Mouse (Mus musculus) hindbrain, embryonic 15.5 days (tissue): ENCODE results near the gene Calr3. TPM values are rescaled to one million over a fixed set of nuclear protein-coding genes. Genes with fewer than 3 reads are reported as not detected.

ENCODE experiments used
- ATAC-seq: fragments of 200-750 bp; cut with Nextera tagmentation; 2 replicates; pipeline ENCODE4 v1.8.0; 2017; ENCODE audit warnings: low read depth, moderate number of reproducible peaks, moderate TSS enrichment; ENCODE audit not compliant: low FRiP score
- H3K27ac ChIP-seq: fragments of 300-500 bp; sonication (generic); replicated peaks from 2 replicates; pipeline ENCODE4 v1.5.1; 2015; ENCODE audit warnings: mild to moderate bottlenecking, inconsistent platforms
- H3K27me3 ChIP-seq: fragments of 300-500 bp; sonication (generic); 2 replicates; pipeline ENCODE4 v1.6.1; 2015; ENCODE audit warnings: control low read depth, inconsistent platforms
- H3K36me3 ChIP-seq: fragments of 300-500 bp; sonication (generic); 2 replicates; pipeline ENCODE4 v1.6.1; 2015; ENCODE audit warnings: control low read depth, inconsistent platforms
- H3K4me1 ChIP-seq: fragments of 300-500 bp; sonication (generic); replicated peaks from 2 replicates; pipeline ENCODE4 v1.6.1; 2015; ENCODE audit warnings: control low read depth, inconsistent platforms
- H3K4me2 ChIP-seq: fragments of 300-500 bp; sonication (generic); 2 replicates; pipeline ENCODE4 v1.6.1; 2015; ENCODE audit warnings: moderate library complexity, mild to moderate bottlenecking, inconsistent platforms
- H3K4me3 ChIP-seq: fragments of 300-500 bp; sonication (generic); 2 replicates; pipeline ENCODE4 v1.5.1; 2015; ENCODE audit warnings: mild to moderate bottlenecking, inconsistent platforms
- H3K9ac ChIP-seq: fragments of 300-500 bp; sonication (generic); 2 replicates; pipeline ENCODE4 v1.6.1; 2015; ENCODE audit warnings: inconsistent platforms
- H3K9me3 ChIP-seq: fragments of 300-500 bp; sonication (generic); 2 replicates; pipeline ENCODE4 v1.6.1; 2016; ENCODE audit warnings: control low read depth, inconsistent platforms
- WGBS: fragments of 180-500 bp; shearing (Covaris S2); methylation state at CpG from one replicate; pipeline ENCODE4 v1.1.7; 2015; 5-methylcytosine and 5-hydroxymethylcytosine counted together
- polyA plus RNA-seq: library from polyadenylated mRNA; unstranded; fragments of >200 nt; fragmentation: Nextera tagmentation; extraction: Ambion mirVana; gene quantifications from 2 replicates; pipeline ENCODE4 v1.2.1, GENCODE M21; 2015

The Calr3 gene
- polyA plus RNA-seq: 0.85 and 1.5 TPM in 2 replicates

- Histone ChIP-seq H3K27ac (peak within 1 kb of the TSS; percentile 70), H3K9ac (peak within 1 kb of the TSS; percentile 54), H3K4me2 (peak within 1 kb of the TSS; percentile 74), H3K36me3 (no peaks in the 10 kb centered on the region), H3K9me3 (no peaks in the 10 kb centered on the region), H3K27me3 (no peaks in the 10 kb centered on the region), H3K4me3 (peak within 1 kb of the TSS; percentile 43), H3K4me1 (peaks cover 37% of the 10 kb centered on the region)
- ATAC-seq: peak; percentile 99
- 5% methylated on average over 34 of the region's 34 CpGs for WGBS
Observed at GRCm38 (mm10) chr8:72443338-72443993, at the start of gene Calr3, which contains the start of gene 1700030K09Rik. Gene Calr3 (minus strand): TSS chr8:72443870. Gene 1700030K09Rik (plus strand): TSS chr8:72443880.

GRCm38 (mm10) chr8:72493381-72493780 lies 49.7 kb upstream of the Calr3 start:
- Histone ChIP-seq H3K27me3 (no peaks in the 10 kb centered on the region), H3K4me3 (peak overlapping the region; percentile 88), H3K27ac (peak overlapping the region; percentile 81), H3K9ac (peak overlapping the region; percentile 52), H3K36me3 (peaks cover 23% of the 10 kb centered on the region), H3K4me1 (peaks cover 34% of the 10 kb centered on the region), H3K9me3 (no peaks in the 10 kb centered on the region), H3K4me2 (peak overlapping the region; percentile 76)
- ATAC-seq: no peak
- WGBS: 18% methylated on average over 8 of the region's 8 CpGs

GRCm38 (mm10) chr8:72492622-72493081 lies 49.0 kb upstream of the Calr3 start:
- WGBS: under 1% methylated on average over 56 of the region's 56 CpGs
- ATAC-seq: peak; percentile 96

GRCm38 (mm10) chr8:72491680-72492621 lies 48.3 kb upstream of the Calr3 start, which contains the start of gene Slc35e1:
Gene Slc35e1 (minus strand): TSS chr8:72492614.
- 1% methylated on average over 56 of the region's 98 CpGs for WGBS
- peak; percentile 74 for ATAC-seq
- H3K27me3 ChIP-seq: no peaks in the 10 kb centered on the region
- peak within 1 kb of the TSS; percentile 81 for H3K27ac ChIP-seq
- H3K9me3 ChIP-seq: no peaks in the 10 kb centered on the region
- peaks cover 34% of the 10 kb centered on the region for H3K4me1 ChIP-seq
- peak within 1 kb of the TSS; percentile 95 for H3K4me2 ChIP-seq
- H3K9ac ChIP-seq: peak within 1 kb of the TSS; percentile 85
- H3K4me3 ChIP-seq: peak within 1 kb of the TSS; percentile 88
- peaks cover 26% of the 10 kb centered on the region for H3K36me3 ChIP-seq

More at GRCm38 (mm10) chr8:72492622-72493081, 49.0 kb upstream of the Calr3 start:
- Histone ChIP-seq H3K4me3 (peak overlapping the region; percentile 88), H3K4me2 (peak overlapping the region; percentile 95), H3K27me3 (no peaks in the 10 kb centered on the region), H3K4me1 (peaks cover 34% of the 10 kb centered on the region), H3K27ac (peak overlapping the region; percentile 81), H3K36me3 (peaks cover 27% of the 10 kb centered on the region), H3K9ac (peak overlapping the region; percentile 85), H3K9me3 (no peaks in the 10 kb centered on the region)

GRCm38 (mm10) chr8:72491017-72491416 lies 47.3 kb upstream of the Calr3 start:
- Histone ChIP-seq H3K4me2 (peak overlapping the region; percentile 95), H3K27me3 (no peaks in the 10 kb centered on the region), H3K9ac (peak overlapping the region; percentile 85; the same call in 1 of the 2 replicates), H3K4me3 (peak overlapping the region; percentile 88), H3K27ac (no peak overlapping the region), H3K4me1 (peaks cover 34% of the 10 kb centered on the region), H3K9me3 (no peaks in the 10 kb centered on the region), H3K36me3 (peaks cover 17% of the 10 kb centered on the region)
- WGBS: 94% methylated on average over 2 of the region's 2 CpGs
- no peak for ATAC-seq

GRCm38 (mm10) chr8:72487014-72487413 lies 43.3 kb upstream of the Calr3 start:
- H3K36me3 ChIP-seq: peaks cover 21% of the 10 kb centered on the region
- no peak for ATAC-seq
- no peak overlapping the region for H3K4me3 ChIP-seq
- peaks cover 17% of the 10 kb centered on the region for H3K4me1 ChIP-seq
- H3K27ac ChIP-seq: no peak overlapping the region
- H3K9ac ChIP-seq: no peak overlapping the region
- no peaks in the 10 kb centered on the region for H3K27me3 ChIP-seq
- H3K4me2 ChIP-seq: no peak overlapping the region
- no peaks in the 10 kb centered on the region for H3K9me3 ChIP-seq

GRCm38 (mm10) chr8:72485456-72486199 lies 42.0 kb upstream of the Calr3 start:
- peaks cover 25% of the 10 kb centered on the region for H3K36me3 ChIP-seq

GRCm38 (mm10) chr8:72474826-72475546 lies 31.3 kb upstream of the Calr3 start, which contains the start of gene Cherp:
Gene Cherp (minus strand): TSS chr8:72475226.
- under 1% methylated on average over 72 of the region's 80 CpGs for WGBS
- no peaks in the 10 kb centered on the region for H3K27me3 ChIP-seq
- peak within 1 kb of the TSS; percentile 79 for H3K4me2 ChIP-seq
- peak within 1 kb of the TSS; percentile 61 for H3K4me3 ChIP-seq
- H3K9ac ChIP-seq: peak within 1 kb of the TSS; percentile 75
- peaks cover 15% of the 10 kb centered on the region for H3K36me3 ChIP-seq
- peak within 1 kb of the TSS; percentile 85 for H3K27ac ChIP-seq
- H3K4me1 ChIP-seq: peaks cover 29% of the 10 kb centered on the region
- no peaks in the 10 kb centered on the region for H3K9me3 ChIP-seq
- peak; percentile 97 for ATAC-seq

More at GRCm38 (mm10) chr8:72485456-72486199, 42.0 kb upstream of the Calr3 start:
- ATAC-seq: no peak
- H3K27ac ChIP-seq: no peak overlapping the region
- no peak overlapping the region for H3K4me3 ChIP-seq
- H3K4me2 ChIP-seq: no peak overlapping the region
- H3K4me1 ChIP-seq: peaks cover 7% of the 10 kb centered on the region; the same call in 1 of the 2 replicates
- 90% methylated on average over 6 of the region's 6 CpGs for WGBS
- H3K27me3 ChIP-seq: no peaks in the 10 kb centered on the region
- no peak overlapping the region for H3K9ac ChIP-seq
- H3K9me3 ChIP-seq: no peaks in the 10 kb centered on the region

GRCm38 (mm10) chr8:72470684-72471083 lies 27.0 kb upstream of the Calr3 start:
- H3K36me3 ChIP-seq: peaks cover 57% of the 10 kb centered on the region
- no peak overlapping the region for H3K4me2 ChIP-seq
- peaks cover 15% of the 10 kb centered on the region for H3K4me1 ChIP-seq
- H3K27ac ChIP-seq: no peak overlapping the region
- H3K27me3 ChIP-seq: no peaks in the 10 kb centered on the region
- no peak overlapping the region for H3K9ac ChIP-seq
- H3K9me3 ChIP-seq: no peaks in the 10 kb centered on the region
- no peak overlapping the region for H3K4me3 ChIP-seq
- no peak for ATAC-seq
- WGBS: 96% methylated on average over 7 of the region's 7 CpGs

- H3K27ac ChIP-seq: no peak overlapping the region
- no peak overlapping the region for H3K9ac ChIP-seq
- WGBS: 98% methylated on average over 8 of the region's 8 CpGs
- no peak overlapping the region for H3K4me2 ChIP-seq
- H3K9me3 ChIP-seq: no peaks in the 10 kb centered on the region
- ATAC-seq: no peak
- peaks cover 64% of the 10 kb centered on the region for H3K36me3 ChIP-seq
- peaks cover 14% of the 10 kb centered on the region for H3K4me1 ChIP-seq
- H3K27me3 ChIP-seq: no peaks in the 10 kb centered on the region
- no peak overlapping the region for H3K4me3 ChIP-seq
Observed at GRCm38 (mm10) chr8:72469984-72470383, 26.3 kb upstream of the Calr3 start.

- Histone ChIP-seq H3K9ac (no peak overlapping the region), H3K36me3 (peaks cover 71% of the 10 kb centered on the region), H3K27ac (no peak overlapping the region), H3K27me3 (no peaks in the 10 kb centered on the region), H3K4me2 (no peak overlapping the region), H3K9me3 (no peaks in the 10 kb centered on the region), H3K4me3 (no peak overlapping the region), H3K4me1 (peaks cover 12% of the 10 kb centered on the region)
- ATAC-seq: no peak
- WGBS: 93% methylated on average over 2 of the region's 2 CpGs
Observed at GRCm38 (mm10) chr8:72469243-72469642, 25.6 kb upstream of the Calr3 start.
